ENCODE assay signal across 11 mouse cellular contexts in the genomic region with DNA sequence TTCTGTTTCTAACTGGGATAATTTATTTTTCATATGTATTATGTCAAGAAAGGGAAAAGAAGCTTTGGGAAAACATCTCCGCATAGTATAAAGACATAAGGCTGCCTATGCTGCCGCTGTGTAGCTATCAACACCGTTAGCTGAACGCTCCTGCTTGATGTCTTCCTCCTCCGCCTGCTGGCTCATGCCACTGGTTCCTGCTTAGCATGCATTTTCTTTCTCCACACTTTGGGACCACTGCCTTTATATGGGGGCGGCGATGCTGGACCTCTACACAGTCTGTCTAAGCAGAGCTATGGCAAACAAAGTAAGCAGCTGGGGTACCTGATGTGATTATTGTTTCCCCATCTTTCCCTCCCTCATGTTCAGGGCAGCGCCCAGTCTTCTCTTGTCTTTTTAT.
"Had no signal": no experiment of that assay in that cellular context is flagged by ENCODE, and none has a peak within 500 bp of the region (broad histone marks: within the 10 kb centered on the region; RNA-seq: fewer than 3 reads in every experiment).

No protein-coding gene starts in this region.

- H3K4me2 ChIP-seq: limb, embryonic 15.5 days; midbrain, embryonic 13.5 days; neural tube, embryonic 15.5 days had no signal

- H3K27me3 ChIP-seq: limb, embryonic 15.5 days; midbrain, embryonic 13.5 days; neural tube, embryonic 15.5 days had no signal

- H3K27ac ChIP-seq: limb, embryonic 15.5 days; liver, embryonic 14.5 days; midbrain, embryonic 13.5 days; neural tube, embryonic 15.5 days had no signal

- DNase-seq: kidney, adult 8-10 months; kidney, postnatal 36 days; lung, adult 18-20 months; right cerebral cortex, postnatal 14 days; thymus, postnatal 36 days had no signal

- H3K4me3 ChIP-seq: limb, embryonic 15.5 days; midbrain, embryonic 13.5 days; myocyte; neural tube, embryonic 15.5 days had no signal

- H3K4me1 ChIP-seq: limb, embryonic 15.5 days had no signal

- H3K9me3 ChIP-seq: limb, embryonic 15.5 days; midbrain, embryonic 13.5 days; neural tube, embryonic 15.5 days had no signal

- H3K36me3 ChIP-seq: limb, embryonic 15.5 days had no signal

- ATAC-seq: intestine, postnatal 0 days; midbrain, embryonic 13.5 days had no signal

- H3K9ac ChIP-seq: limb, embryonic 15.5 days; liver, embryonic 14.5 days; midbrain, embryonic 13.5 days; neural tube, embryonic 15.5 days had no signal
